Mouse (Mus musculus) B cell, adult 67 days (primary cell): ENCODE results near the gene Zfp536. TPM values are rescaled to one million over a fixed set of nuclear protein-coding genes. Genes with fewer than 3 reads are reported as not detected.

Experiments used
- total RNA-seq, 2 experiments: library from RNA; stranded (reverse); gene quantifications; 4 replicates each; pipeline ENCODE4 v1.2.4; 2023

Zfp536 gene
- total RNA-seq = under 1 TPM in 1 of 2 experiments, not detected in 1; 0.12 TPM

GRCm38 (mm10) chr7:37773312-37773702, at the start of gene Zfp536:
TSS of gene Zfp536 (minus strand) at chr7:37773641.

Other genes with a start within 250 kb of the Zfp536 start
- 10 to 100 TPM; 37.6 to 41.4 TPM for gene Uri1, start 249.9 kb upstream of the Zfp536 start, total RNA-seq